Mouse (Mus musculus): Measurements from ENCODE around the gene Slc6a3.
A peak's percentile ranks its signal among the peaks of the same experiment; 100 is the strongest.

Slc6a3 gene

DNA sequence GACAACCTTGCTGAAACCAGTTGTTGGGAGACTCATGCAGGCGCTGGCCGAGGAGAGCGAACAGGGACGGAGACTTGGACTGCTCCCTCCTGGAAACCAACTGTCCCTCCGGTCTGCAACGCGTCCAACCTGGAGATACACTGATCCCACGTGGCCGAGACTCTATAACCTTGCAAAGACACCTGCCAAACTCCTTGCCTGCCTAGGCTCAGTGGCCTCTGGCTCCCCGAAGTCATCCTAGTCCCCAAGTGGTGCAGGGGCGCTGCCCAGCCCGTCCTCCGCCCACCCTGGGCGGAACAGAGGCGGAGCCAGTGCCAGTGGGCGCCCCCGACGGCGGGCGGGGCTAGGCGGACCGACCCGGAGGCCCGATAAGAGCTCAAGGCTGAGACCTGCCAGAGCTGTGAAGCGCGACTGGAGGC is at the start of gene Slc6a3:
Gene Slc6a3 (plus strand): TSS at position 345 of the 419 bp plus-strand sequence.
- peak; percentile 20 for DNase-seq (ENCODE audit: low read depth, low spot score)

DNA sequence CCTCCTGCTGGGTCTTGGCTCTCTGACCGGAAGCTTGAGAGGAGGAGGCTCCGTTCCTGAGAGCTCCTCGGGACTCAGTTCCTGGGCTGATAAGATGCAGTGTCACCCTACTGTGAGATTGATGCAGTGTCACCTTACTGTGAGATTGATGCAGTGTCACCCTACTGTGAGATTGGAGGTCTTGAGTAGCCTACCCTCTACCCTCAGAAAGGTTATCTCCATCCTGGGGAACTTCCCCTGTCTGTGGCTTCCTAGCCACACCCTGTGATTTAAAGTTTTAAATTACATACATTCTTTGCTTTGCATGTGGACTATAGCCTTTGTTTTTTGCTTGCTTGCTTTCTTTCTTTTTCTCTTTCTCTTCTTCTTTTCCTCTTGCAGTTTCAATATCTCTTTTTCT is 48.4 kb upstream of the Slc6a3 start:
- no peak for DNase-seq (ENCODE audit: low read depth, low spot score)

DNA sequence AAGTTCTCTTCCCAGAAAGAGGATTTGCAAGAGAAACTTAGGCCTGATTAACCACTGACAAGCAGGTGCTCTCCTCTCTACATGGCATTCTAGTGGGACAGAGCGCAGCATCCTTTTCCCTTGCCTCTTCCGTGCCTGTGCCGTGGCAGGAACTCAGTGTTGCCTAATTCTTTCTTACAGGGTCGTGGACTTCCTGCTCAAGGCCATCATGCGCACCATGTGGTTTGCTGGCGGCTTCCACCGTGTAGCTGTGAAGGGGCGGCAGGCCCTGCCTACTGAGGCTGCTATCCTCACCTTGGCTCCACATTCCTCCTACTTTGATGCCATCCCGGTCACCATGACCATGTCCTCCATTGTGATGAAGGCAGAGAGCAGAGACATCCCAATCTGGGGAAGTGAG is 47.8 kb upstream of the Slc6a3 start:
- no peak for DNase-seq (ENCODE audit: low read depth, low spot score)

DNA sequence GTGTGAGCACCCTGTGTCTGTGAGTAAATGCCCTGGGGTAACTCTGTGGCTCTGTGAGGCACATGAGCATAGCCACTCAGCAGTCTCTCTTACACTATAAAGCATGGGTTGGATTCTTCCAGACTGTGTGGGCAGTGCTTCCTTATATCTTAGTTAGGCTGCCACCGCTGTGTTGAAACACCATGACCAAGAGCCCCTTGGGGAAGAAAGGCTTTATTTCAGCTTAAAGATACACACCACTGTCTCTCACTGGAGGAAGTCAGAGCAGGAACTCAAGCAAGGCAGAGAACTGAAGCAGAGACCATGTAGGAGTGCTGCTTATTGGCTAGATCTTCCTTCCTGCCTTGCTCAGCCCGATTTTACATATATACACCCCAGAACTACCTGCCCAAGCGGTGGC is 46.6 kb upstream of the Slc6a3 start:
- no peak for DNase-seq (ENCODE audit: low read depth, low spot score)

DNA sequence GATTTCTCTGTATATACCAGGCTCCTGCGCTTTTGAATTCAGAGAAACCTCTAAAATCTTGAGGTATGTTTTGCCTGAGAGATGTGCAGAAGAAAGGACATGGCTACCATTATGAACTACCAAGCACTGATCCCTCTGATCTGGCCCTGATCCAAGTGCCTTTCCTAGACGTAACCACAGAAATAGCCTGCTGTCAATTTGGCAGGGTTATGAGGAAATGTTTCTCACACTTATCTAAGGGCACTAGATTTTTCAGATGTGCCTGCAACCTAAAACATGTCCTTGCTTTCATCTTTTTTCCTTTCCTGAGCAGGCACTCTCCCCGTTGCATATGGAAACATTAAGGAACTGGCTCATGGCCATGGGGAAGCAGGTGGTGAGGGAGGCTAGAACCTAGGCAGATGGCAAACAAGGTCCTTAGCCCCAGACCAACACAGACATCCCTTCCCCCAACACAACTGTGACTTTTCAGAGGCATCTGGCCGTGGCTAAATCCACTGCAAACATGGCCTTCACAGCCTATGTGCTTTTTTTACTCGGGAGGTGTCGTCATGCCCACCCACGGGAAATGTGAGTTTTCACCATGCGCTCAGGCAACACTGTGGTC is 45.9 kb upstream of the Slc6a3 start:
- DNase-seq (ENCODE audit: low read depth, low spot score): no peak

DNA sequence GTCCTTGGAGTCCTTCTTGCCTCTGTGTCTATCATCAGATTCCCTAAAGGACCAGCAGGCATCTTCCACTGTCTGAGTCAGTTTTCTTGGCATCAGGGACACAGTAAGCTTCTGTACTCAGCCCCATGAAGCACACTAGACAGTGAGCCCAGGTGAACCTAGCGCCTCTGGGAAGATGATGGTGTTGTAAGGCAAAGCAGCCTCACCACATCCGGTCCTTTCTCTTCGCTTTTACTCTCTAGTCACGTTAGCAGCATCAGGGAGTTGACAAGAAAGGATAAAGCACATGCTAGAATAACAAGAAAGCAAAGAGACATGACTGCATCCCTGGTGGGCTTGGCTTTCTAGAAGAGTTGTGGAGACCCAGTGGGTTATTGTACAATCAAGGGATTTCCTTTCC is 43.4 kb upstream of the Slc6a3 start:
- DNase-seq (ENCODE audit: low read depth, low spot score): no peak

DNA sequence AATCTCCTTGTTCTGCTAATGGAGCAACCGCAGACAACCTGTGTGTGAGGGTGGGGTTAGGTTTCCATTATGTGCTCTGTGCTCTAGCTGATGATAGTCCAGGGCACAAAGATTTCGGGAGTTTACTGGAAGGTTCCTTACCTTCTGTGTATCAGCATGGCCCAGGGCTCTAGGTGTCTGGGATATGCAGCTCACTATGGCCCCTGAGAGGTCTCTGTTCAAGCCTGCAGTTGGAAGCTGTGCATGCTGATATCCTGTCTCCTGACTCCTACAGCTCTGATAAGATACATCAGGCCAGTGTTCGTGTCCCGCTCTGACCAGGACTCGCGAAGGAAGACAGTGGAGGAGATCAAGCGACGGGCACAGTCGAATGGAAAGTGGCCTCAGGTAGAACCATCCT is 42.0 kb upstream of the Slc6a3 start:
- no peak for DNase-seq (ENCODE audit: low read depth, low spot score)

DNA sequence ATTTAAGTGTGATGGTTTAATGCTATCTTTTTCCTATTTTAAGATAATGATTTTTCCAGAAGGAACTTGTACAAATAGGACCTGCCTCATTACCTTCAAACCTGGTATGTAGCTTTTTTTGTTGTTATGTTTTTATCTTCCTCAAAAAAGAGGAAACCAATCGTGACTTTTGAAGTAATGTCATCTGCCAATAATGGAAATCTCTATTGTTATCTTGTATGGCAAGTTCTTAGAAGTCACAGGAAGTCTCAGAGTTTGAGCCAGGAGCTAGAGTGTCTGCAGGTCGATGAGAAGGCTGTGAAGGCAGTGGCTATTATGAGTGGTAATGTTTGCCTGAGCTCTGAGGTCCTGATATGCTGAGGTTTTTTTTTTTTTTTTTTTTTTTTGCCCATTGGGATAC is 40.4 kb upstream of the Slc6a3 start:
- DNase-seq (ENCODE audit: low read depth, low spot score): no peak

DNA sequence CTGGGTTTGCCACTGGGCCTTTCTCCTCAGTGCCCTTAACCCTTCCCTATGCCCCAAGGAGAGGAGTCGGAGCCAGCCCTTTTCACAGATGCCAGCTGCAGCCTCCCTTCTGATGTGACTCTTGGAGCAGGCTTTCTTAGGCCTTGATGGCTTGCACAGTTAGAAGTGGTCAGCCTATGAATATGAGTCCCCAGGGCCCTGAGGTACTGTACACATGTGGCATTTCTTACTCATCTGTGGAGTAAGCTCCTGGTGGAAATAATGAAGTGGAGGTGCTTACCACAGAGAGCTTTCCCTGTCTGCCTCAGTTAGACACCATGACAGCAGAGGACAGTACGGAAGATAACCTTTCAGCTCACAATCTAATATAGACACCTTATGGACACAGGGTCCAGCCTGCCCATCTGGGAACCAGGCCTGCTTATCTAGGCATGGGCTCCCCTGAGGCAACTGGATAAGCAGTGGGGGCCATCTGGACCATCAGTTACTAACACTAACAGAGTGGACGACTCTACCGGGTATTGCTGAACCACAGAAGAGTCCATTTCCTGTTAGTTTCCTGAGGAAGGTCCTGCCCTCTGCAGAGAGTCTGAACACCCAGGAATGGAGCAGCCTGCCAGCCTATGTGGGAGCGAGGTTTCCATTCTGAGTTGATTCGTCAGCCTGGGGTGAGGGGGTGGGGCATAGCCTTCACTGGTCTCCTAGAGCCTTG is 36.5 kb upstream of the Slc6a3 start:
- DNase-seq (ENCODE audit: low read depth, low spot score): no peak

DNA sequence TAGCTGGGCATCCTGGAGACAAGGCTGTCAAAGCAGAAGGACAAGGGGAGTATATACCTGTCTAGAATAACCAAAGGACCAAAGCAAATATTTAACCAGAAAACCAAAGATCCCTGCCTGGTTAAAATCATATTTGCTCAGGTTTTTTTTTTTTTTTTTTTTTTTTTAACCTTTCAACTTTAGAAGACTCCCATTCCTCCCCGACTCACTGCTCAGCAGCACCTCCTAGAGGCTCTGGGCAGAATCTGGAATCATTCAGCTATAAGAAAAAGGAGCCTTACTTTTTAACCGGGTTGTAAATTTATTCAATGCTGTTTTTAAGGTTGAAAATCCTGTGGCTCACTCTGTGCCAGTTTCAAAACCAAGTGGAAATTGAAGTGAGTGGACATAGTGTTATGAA is 33.8 kb upstream of the Slc6a3 start:
- DNase-seq (ENCODE audit: low read depth, low spot score): no peak

DNA sequence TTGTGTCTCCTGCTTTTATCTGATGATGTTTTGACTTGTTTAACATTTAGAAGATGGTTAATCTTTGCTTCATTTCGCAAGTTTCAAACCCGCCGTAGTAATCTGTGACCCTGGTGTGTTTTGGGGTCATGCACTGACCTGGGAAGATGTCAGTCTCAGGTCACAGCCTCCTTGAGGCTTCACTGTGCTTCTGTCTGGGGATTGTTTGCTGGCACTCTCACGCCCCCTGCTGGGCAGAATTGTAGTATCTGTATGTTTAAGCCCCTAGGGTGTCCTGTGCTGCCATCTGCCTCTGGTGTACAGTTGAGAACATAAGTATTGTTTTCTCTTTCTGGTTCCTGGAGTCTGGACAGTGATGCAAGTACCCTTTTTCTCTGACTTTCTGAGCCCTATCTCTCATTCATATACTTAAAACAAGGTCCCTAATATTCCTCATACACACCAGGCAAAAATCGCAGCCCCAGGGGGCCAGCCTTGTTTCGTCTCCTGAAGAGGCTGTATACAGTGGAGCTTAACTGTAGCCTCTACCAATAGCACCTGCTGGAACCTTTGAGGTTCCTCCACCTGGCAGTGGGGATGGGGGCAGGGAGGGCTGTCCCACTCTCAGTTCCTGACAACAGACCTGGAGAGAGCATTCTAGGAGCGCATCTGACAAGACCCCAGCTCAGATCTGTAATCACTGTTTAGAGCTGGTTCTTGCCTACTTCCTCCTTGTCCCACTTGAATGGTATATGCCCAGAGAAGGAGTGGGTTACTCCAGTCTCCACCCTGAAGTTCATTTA is 30.7 kb upstream of the Slc6a3 start:
- peak; percentile 72 for DNase-seq (ENCODE audit: low read depth, low spot score)

DNA sequence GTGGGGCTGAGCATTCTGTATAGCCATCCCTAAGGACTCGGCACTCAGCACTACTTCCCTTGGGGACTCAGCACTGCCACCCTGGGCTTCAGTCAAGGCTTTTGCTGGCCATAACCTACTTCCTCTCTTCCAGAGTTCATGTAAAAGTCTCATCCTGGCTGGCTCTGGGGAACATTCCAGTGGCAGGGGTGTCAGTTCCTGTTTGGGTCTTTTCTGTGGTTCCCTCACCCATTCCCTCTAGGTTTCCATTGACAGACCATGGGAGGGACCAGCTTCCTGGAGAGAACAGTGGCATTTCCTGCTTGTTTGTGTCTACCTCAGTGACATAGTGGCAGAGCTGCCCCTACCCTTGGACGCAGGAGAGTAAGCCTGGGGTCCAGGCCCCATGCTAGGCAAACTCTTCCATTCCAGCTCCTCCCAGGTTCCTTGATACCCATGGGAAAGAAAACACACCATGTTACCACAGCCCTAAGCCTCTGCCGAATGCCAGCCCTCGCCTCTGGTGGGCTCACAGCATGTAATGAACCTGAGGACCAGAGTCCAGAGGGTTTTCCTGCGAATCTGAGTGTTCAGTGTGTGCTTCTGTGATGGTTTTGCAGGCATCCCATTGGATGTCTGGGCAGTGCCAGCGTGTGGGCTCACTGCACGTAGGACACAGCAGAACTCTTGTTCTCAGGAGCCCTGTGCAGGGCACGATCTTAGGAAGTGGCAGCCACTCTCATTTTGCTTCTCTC is 27.6 kb upstream of the Slc6a3 start:
- DNase-seq (ENCODE audit: low read depth, low spot score): no peak

DNA sequence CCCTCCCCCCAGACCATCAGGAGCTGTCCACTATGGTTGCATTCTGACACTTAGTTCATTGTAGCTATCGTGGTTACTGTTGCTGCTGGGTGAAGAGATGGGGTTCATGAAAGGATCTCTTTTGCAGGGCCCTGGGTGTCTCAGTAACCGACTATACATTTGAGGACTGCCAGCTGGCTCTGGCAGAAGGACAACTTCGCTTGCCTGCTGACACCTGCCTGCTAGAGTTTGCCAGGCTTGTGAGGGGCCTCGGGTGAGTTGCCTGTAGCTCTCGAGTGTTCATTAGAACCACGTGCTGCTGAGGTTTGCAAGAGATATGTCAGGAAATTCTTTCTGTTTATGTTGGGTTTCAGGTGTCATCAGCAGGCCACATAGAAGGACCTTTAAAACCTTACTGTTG is 26.7 kb upstream of the Slc6a3 start:
- no peak for DNase-seq (ENCODE audit: low read depth, low spot score)

DNA sequence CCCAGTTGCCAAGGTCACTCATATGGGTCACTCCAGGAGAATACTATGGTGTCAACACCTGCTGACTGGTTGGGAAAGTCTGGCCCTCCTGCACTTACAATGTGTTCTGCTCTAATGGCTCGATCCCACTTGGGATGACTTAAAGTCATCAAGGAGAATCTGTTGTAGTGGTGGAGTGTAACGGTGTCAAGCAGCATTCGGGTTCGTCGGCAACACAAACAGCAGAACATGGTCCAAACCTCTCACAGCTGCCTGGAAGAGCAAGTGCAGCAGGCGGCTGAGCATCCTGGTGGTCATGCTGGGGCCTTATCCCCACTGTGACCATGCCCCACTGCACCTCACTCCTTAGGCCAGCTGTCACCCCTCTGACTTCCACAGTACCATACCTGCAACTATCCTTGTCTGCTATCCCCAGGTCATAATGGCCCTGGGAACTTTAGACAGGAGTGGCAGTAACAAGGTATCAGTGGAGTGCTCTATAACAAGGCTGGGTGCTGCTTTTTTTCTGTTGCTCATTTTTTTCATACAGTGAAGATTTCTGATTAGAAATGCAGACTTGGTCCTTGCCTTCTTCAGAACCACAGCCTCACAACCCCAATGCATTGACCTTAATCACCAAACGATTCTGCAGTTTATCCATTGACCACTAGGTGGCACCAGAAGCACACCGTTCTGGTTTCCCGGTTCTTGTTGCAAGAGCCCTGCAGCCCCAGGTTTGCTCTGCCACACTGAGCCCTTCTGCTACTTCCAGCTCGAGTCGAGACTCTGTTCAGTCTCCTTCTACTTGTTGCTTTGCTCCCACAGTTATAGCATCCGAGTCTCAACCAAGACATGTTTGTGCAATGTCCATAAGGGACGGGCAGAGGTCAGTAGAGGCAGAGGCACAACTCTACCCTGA is 23.5 kb upstream of the Slc6a3 start:
- peak; percentile 83 for DNase-seq (ENCODE audit: low read depth, low spot score)

DNA sequence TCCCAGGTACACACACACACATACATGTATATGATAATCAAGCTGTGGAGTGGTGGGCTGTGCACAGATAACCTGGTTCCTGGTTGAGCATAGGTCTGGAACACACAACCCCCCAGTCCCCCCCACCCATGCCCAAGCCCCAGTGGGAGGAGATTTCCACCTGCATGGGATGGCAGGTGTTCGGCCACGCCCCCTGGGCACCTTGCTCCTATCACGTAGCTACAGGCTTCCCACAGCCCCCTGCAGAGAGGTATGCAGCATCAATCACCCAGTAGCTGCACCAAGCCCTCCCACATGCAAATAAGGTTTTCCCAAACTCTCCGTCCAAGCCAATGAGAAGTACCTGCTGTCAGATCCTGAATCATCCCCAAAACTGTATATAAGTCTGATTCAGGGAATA is 19.7 kb upstream of the Slc6a3 start:
- no peak for DNase-seq (ENCODE audit: low read depth, low spot score)

DNA sequence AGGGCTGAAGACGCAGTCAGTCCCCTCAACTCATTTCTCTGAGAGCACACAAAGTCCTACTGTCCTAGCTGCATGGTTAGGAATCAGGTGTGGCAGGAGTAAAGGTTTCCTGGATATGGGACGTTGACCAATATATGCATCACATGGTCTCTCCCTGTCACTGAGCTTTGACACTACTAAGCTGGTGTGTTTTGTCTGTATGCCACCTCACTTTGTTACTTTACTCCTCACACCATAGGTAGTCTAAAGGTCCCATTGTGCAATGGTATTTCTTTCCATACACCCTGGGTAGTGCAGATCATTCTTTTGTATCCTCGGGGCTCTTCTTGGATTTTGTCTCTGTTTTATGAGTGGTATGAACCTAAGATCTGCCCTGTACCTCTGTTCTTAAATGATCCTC is 2.8 kb upstream of the Slc6a3 start:
- no peak for DNase-seq (ENCODE audit: low read depth, low spot score)

DNA sequence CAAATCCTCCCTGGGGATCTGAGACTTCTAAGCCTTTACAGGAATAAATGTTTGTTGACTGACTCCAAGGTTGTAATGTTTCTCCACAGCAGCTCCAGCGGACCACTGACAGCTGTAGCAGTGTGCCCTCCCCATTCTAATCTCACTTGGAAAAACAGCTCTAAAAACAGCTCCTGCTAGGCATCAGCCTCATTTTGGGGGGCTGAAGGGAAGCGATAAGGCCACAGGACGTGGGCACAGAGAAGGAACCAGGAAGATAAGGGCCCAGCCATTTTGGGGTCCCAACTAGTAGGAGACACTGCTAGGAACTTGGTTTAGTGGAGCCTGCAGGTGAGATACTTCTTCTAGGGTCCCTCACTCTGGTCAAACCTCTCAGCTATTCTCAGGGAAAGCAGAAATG is 1.3 kb upstream of the Slc6a3 start:
- no peak for DNase-seq (ENCODE audit: low read depth, low spot score)

DNA sequence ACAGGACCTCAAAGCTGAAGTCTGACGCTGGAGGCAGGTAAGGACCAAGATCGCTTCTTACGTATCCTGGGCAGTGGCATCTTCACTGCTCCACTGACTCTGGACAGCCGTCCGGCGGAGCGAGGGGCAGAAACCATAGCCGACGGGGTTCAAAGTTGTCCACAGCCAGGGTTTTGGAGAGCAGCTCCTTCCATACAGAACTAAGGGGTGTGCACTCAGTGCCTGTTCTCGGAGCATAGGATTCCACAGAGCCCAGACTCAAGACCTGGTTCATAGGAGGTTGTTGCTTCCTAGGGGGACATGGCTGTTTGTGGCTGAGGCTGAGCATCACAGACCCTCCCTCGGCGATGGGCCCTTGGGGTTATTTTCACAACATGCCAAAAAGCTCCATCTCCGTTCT is 277 bp downstream of the Slc6a3 start:
- no peak for DNase-seq (ENCODE audit: low read depth, low spot score)

DNA sequence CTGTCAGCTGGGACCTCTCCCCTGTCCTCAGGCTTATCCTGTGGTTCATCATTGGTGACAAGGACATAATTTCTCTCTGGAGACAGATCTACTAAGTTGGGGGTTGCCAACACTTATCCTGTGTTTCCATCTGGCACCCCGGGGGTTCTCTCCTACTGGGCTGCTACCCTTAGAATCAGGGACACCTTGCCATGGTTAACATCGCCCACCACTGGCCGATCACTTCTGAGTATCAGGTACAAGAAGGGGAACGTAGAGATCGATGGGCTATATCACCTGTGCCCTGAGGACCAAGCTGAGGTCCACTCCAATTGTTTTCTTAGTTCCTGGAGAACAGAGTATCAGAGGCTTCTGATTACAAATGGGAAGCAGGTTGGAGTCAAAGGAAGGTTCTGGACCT is 27.7 kb downstream of the Slc6a3 start:
- DNase-seq (ENCODE audit: low read depth, low spot score): no peak

DNA sequence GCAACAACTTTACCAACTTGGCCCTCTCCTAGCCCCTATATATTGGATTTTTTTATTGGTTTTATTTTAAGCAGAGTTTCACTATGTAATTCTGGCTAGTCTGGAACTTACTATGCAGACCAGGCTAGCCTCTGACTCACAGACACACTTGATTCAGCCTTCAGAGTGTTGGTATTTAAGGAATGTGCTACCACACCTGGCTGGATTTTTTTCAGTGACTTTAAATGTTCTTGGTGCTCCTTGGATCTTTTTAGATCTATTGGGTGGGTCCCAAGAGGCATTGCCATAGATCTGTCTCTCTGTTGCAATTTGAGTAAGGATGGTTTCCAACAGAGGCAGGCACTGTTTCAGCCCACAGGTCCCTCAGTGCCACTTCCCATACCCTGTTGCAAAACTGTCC is 38.5 kb downstream of the Slc6a3 start:
- DNase-seq (ENCODE audit: low read depth, low spot score): no peak

DNA sequence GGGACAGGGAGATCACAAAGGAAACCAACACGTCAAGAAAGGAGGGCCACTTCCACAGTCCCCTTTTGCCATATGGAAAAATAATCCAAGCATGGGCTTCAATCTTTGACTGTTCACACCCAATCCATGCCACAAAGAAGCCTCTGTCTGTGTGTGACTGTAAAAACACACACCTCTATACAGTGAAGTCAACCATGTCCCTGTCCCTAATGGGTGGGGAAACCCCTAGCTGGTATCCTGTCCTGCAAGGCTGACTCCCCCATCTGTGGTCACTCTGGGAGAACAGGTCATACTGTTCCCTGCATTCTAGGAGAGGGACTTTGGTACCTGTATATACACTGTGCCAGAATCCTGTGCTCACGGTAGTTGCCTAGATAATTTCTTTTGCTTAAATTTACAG is 40.7 kb downstream of the Slc6a3 start:
- no peak for DNase-seq (ENCODE audit: low read depth, low spot score)
